Mouse (Mus musculus): ENCODE measurements around the gene Med9. TPM values are rescaled to one million over a fixed set of nuclear protein-coding genes. Genes with fewer than 3 reads are reported as not detected.

The Med9 gene
- polyA plus RNA-seq, 1 experiment, result 20.4 TPM

GRCm38 (mm10) chr11:59910586-59910985 lies 37.4 kb upstream of the Med9 start:
- Histone ChIP-seq H3K27me3 (replicated peaks; ENCODE audit: control insufficient read depth, insufficient read depth, low read length) (no peaks in the 10 kb centered on the region), H3K4me3 (ENCODE audit: insufficient read depth, low read depth, low read length) (no peak overlapping the region), H3K36me3 (ENCODE audit: control insufficient read depth, insufficient read depth, low read length) (no peaks in the 10 kb centered on the region), H3K27ac (ENCODE audit: insufficient read depth, low read depth, low read length) (peak overlapping the region; percentile 27; the same call in 1 of the 2 replicates), H3K4me1 (ENCODE audit: control insufficient read depth, insufficient read depth, low read length) (peaks cover 4% of the 10 kb centered on the region; the same call in 1 of the 2 replicates)
- DNase-seq, result no peak
- TF ChIP-seq POLR2A (IDR thresholded peaks at IDR 0.05; ENCODE audit: low read depth, low read length) (no peak), CTCF (conservative IDR thresholded peaks at IDR 0.05; ENCODE audit: insufficient read depth, insufficient read length, low read depth, low read length) (no peak)

- no peak for DNase-seq
- Histone ChIP-seq H3K36me3 (ENCODE audit: control insufficient read depth, insufficient read depth, low read length) (no peaks in the 10 kb centered on the region), H3K27me3 (replicated peaks; ENCODE audit: control insufficient read depth, insufficient read depth, low read length) (no peaks in the 10 kb centered on the region), H3K27ac (ENCODE audit: insufficient read depth, low read depth, low read length) (no peak overlapping the region), H3K4me1 (ENCODE audit: control insufficient read depth, insufficient read depth, low read length) (peaks cover 4% of the 10 kb centered on the region; the same call in 1 of the 2 replicates), H3K4me3 (ENCODE audit: insufficient read depth, low read depth, low read length) (no peak overlapping the region)
- 91% methylated on average over 1 of the region's 1 CpGs for WGBS
- no peak for TF ChIP-seq POLR2A (IDR thresholded peaks at IDR 0.05; ENCODE audit: low read depth, low read length)
Observed at GRCm38 (mm10) chr11:59911523-59911922, 36.5 kb upstream of the Med9 start.

GRCm38 (mm10) chr11:59913702-59914101 lies 34.3 kb upstream of the Med9 start:
- TF ChIP-seq POLR2A (IDR thresholded peaks at IDR 0.05; ENCODE audit: low read depth, low read length), result no peak
- no peak for TF ChIP-seq CTCF (conservative IDR thresholded peaks at IDR 0.05; ENCODE audit: insufficient read depth, insufficient read length, low read depth, low read length)
- Histone ChIP-seq H3K27me3 (replicated peaks; ENCODE audit: control insufficient read depth, insufficient read depth, low read length) (no peaks in the 10 kb centered on the region), H3K27ac (ENCODE audit: insufficient read depth, low read depth, low read length) (no peak overlapping the region), H3K4me1 (ENCODE audit: control insufficient read depth, insufficient read depth, low read length) (peaks cover 4% of the 10 kb centered on the region; the same call in 1 of the 2 replicates), H3K4me3 (ENCODE audit: insufficient read depth, low read depth, low read length) (no peak overlapping the region), H3K36me3 (ENCODE audit: control insufficient read depth, insufficient read depth, low read length) (no peaks in the 10 kb centered on the region)
- 74% methylated on average over 4 of the region's 4 CpGs for WGBS
- DNase-seq, result no peak

GRCm38 (mm10) chr11:59918014-59918413 lies 30.0 kb upstream of the Med9 start:
- H3K4me1 ChIP-seq (ENCODE audit: control insufficient read depth, insufficient read depth, low read length), result no peaks in the 10 kb centered on the region; the same call in 1 of the 2 replicates
- DNase-seq, result peak; percentile 81
- 38% methylated on average over 4 of the region's 4 CpGs for WGBS
- H3K27ac ChIP-seq (ENCODE audit: insufficient read depth, low read depth, low read length), result no peak overlapping the region
- no peaks in the 10 kb centered on the region for H3K27me3 ChIP-seq (replicated peaks; ENCODE audit: control insufficient read depth, insufficient read depth, low read length)
- no peak overlapping the region for H3K4me3 ChIP-seq (ENCODE audit: insufficient read depth, low read depth, low read length)
- TF ChIP-seq CTCF (conservative IDR thresholded peaks at IDR 0.05; ENCODE audit: insufficient read depth, insufficient read length, low read depth, low read length) (no peak), POLR2A (IDR thresholded peaks at IDR 0.05; ENCODE audit: low read depth, low read length) (no peak)
- no peaks in the 10 kb centered on the region for H3K36me3 ChIP-seq (ENCODE audit: control insufficient read depth, insufficient read depth, low read length)

GRCm38 (mm10) chr11:59919401-59919800 lies 28.6 kb upstream of the Med9 start:
- DNase-seq, result no peak
- 79% methylated on average over 3 of the region's 3 CpGs for WGBS

GRCm38 (mm10) chr11:59920331-59920730 lies 27.7 kb upstream of the Med9 start:
- Histone ChIP-seq H3K27ac (ENCODE audit: insufficient read depth, low read depth, low read length) (no peak overlapping the region), H3K4me3 (ENCODE audit: insufficient read depth, low read depth, low read length) (no peak overlapping the region), H3K36me3 (ENCODE audit: control insufficient read depth, insufficient read depth, low read length) (no peaks in the 10 kb centered on the region), H3K27me3 (replicated peaks; ENCODE audit: control insufficient read depth, insufficient read depth, low read length) (no peaks in the 10 kb centered on the region), H3K4me1 (ENCODE audit: control insufficient read depth, insufficient read depth, low read length) (no peaks in the 10 kb centered on the region; the same call in 1 of the 2 replicates)
- 36% methylated on average over 5 of the region's 5 CpGs for WGBS
- no peak for DNase-seq
- TF ChIP-seq CTCF (conservative IDR thresholded peaks at IDR 0.05; ENCODE audit: insufficient read depth, insufficient read length, low read depth, low read length) (no peak), POLR2A (IDR thresholded peaks at IDR 0.05; ENCODE audit: low read depth, low read length) (no peak)

More at GRCm38 (mm10) chr11:59919401-59919800, 28.6 kb upstream of the Med9 start:
- Histone ChIP-seq H3K27me3 (replicated peaks; ENCODE audit: control insufficient read depth, insufficient read depth, low read length) (no peaks in the 10 kb centered on the region), H3K4me1 (ENCODE audit: control insufficient read depth, insufficient read depth, low read length) (no peaks in the 10 kb centered on the region; the same call in 1 of the 2 replicates), H3K36me3 (ENCODE audit: control insufficient read depth, insufficient read depth, low read length) (no peaks in the 10 kb centered on the region), H3K27ac (ENCODE audit: insufficient read depth, low read depth, low read length) (no peak overlapping the region), H3K4me3 (ENCODE audit: insufficient read depth, low read depth, low read length) (no peak overlapping the region)
- TF ChIP-seq POLR2A (IDR thresholded peaks at IDR 0.05; ENCODE audit: low read depth, low read length) (no peak), CTCF (conservative IDR thresholded peaks at IDR 0.05; ENCODE audit: insufficient read depth, insufficient read length, low read depth, low read length) (no peak)

GRCm38 (mm10) chr11:59921265-59921664 lies 26.7 kb upstream of the Med9 start:
- Histone ChIP-seq H3K36me3 (ENCODE audit: control insufficient read depth, insufficient read depth, low read length) (no peaks in the 10 kb centered on the region), H3K27me3 (replicated peaks; ENCODE audit: control insufficient read depth, insufficient read depth, low read length) (no peaks in the 10 kb centered on the region), H3K4me3 (ENCODE audit: insufficient read depth, low read depth, low read length) (peak overlapping the region; percentile 26), H3K4me1 (ENCODE audit: control insufficient read depth, insufficient read depth, low read length) (no peaks in the 10 kb centered on the region; the same call in 1 of the 2 replicates), H3K27ac (ENCODE audit: insufficient read depth, low read depth, low read length) (no peak overlapping the region)
- DNase-seq, result peak; percentile 84
- 34% methylated on average over 7 of the region's 7 CpGs for WGBS
- TF ChIP-seq POLR2A (IDR thresholded peaks at IDR 0.05; ENCODE audit: low read depth, low read length) (no peak), CTCF (conservative IDR thresholded peaks at IDR 0.05; ENCODE audit: insufficient read depth, insufficient read length, low read depth, low read length) (no peak)

All from kidney, adult 2 months (tissue).